Mouse (Mus musculus) E14TG2a.4 (cell line): ENCODE data around the gene Ndufb10.

Experiments
- CTCF ChIP-seq: conservative IDR thresholded peaks from 2 replicates; pipeline ENCODE4 v1.5.1; 2014; ENCODE audit warnings: low read length
- NANOG ChIP-seq: IDR thresholded peaks from 2 replicates; pipeline ENCODE4 v1.6.1; 2014; ENCODE audit warnings: borderline replicate concordance, low read length, mixed read lengths
- POU5F1 ChIP-seq: IDR thresholded peaks from 2 replicates; pipeline ENCODE4 v1.6.1; 2014; ENCODE audit warnings: low read length, borderline replicate concordance

DNA sequence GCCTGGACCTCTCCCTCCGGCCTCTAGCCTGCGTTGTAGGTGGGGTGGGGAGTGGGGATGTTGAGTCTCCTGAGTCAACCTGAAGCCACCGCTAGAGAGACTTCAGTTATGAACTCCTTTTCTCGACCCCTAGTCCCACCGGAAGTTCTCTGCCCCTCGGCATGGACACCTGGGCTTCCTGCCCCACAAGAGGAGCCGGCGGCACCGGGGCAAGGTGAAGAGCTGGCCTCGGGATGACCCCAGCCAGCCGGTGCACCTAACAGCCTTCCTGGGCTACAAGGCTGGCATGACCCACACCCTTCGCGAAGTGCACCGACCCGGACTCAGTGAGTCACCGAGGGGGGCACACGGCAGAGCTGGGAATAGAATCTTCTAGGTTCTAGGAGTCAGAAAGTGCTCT, 3.9 kb upstream of the Ndufb10 start:
- TF ChIP-seq CTCF (no peak), NANOG (no peak), POU5F1 (no peak)
